Mouse (Mus musculus) lung, postnatal 4 days (tissue): ENCODE data around the gene AI481877.
A peak's percentile ranks its signal among the peaks of the same experiment; 100 is the strongest.

Experiments
- DNase-seq, 2 experiments: peaks; one replicate each; pipeline ENCODE4 v3.0.0; 2021

The AI481877 gene

GRCm38 (mm10) chr4:59123557-59123956, 15.2 kb downstream of the AI481877 start:
- DNase-seq = no peak

GRCm38 (mm10) chr4:59117644-59118495, 20.9 kb downstream of the AI481877 start:
- DNase-seq = peak in 1 of 2 experiments; percentile 22

- DNase-seq = no peak
Observed at GRCm38 (mm10) chr4:59108721-59109120, 30.1 kb downstream of the AI481877 start.

GRCm38 (mm10) chr4:59107886-59108285, 30.9 kb downstream of the AI481877 start:
- no peak for DNase-seq

- DNase-seq = no peak
Observed at GRCm38 (mm10) chr4:59106661-59107060, 32.1 kb downstream of the AI481877 start.

- DNase-seq = no peak
Observed at GRCm38 (mm10) chr4:59104166-59104565, 34.6 kb downstream of the AI481877 start.

- peak in 1 of 2 experiments; percentile 85 for DNase-seq
Observed at GRCm38 (mm10) chr4:59096393-59096792, 42.4 kb downstream of the AI481877 start.

GRCm38 (mm10) chr4:59089391-59089790, 49.4 kb downstream of the AI481877 start:
- DNase-seq = no peak

GRCm38 (mm10) chr4:59083430-59083829, 55.4 kb downstream of the AI481877 start:
- DNase-seq = no peak

GRCm38 (mm10) chr4:59069276-59069675, 69.5 kb downstream of the AI481877 start:
- no peak for DNase-seq

- no peak for DNase-seq
Observed at GRCm38 (mm10) chr4:59062526-59062925, 76.3 kb downstream of the AI481877 start.

- DNase-seq = no peak
Observed at GRCm38 (mm10) chr4:59057929-59058328, 80.9 kb downstream of the AI481877 start.

- no peak for DNase-seq
Observed at GRCm38 (mm10) chr4:59051081-59051480, 87.7 kb downstream of the AI481877 start.

- DNase-seq = no peak
Observed at GRCm38 (mm10) chr4:59047222-59047621, 91.6 kb downstream of the AI481877 start.

GRCm38 (mm10) chr4:59043891-59044290, 94.9 kb downstream of the AI481877 start:
- DNase-seq = no peak

- no peak for DNase-seq
Observed at GRCm38 (mm10) chr4:59043074-59043473, 95.7 kb downstream of the AI481877 start.

GRCm38 (mm10) chr4:59040397-59041287, 98.1 kb downstream of the AI481877 start:
- DNase-seq = no peak

- no peak for DNase-seq
Observed at GRCm38 (mm10) chr4:59037525-59037924, 101.3 kb downstream of the AI481877 start.

- peak; percentile 64 to 77 for DNase-seq
Observed at GRCm38 (mm10) chr4:59036490-59037127, 102.2 kb downstream of the AI481877 start.

GRCm38 (mm10) chr4:59035786-59036350, 102.9 kb downstream of the AI481877 start:
- no peak for DNase-seq

GRCm38 (mm10) chr4:59034918-59035785, 103.6 kb downstream of the AI481877 start, which contains the start of gene Gng10:
TSS of gene Gng10 (plus strand) at chr4:59035088.
- DNase-seq = peak; percentile 77 to 83
